Mouse (Mus musculus) limb, embryonic 11.5 days (tissue): ENCODE measurements around the gene Glod4. TPM values are rescaled to one million over a fixed set of nuclear protein-coding genes. Genes with fewer than 3 reads are reported as not detected.
A peak's percentile ranks its signal among the peaks of the same experiment; 100 is the strongest.

Experiments
- ATAC-seq: fragments of 200-750 bp; cut with Nextera tagmentation; 2 replicates; pipeline ENCODE4 v1.8.0; 2017; ENCODE audit warnings: low read depth; ENCODE audit not compliant: insufficient number of reproducible peaks, low FRiP score, low TSS enrichment
- DNase-seq: peaks from one replicate; pipeline ENCODE4 v3.0.0-alpha.2; 2015; ENCODE audit warnings: low spot score
- H3K27ac ChIP-seq: fragments of 300-500 bp; sonication (generic); replicated peaks from 2 replicates; pipeline ENCODE4 v1.5.1; 2014; ENCODE audit warnings: low read depth, mild to moderate bottlenecking, low read length
- H3K27me3 ChIP-seq: fragments of 300-500 bp; sonication (generic); 2 replicates; pipeline ENCODE4 v1.6.1; 2014; ENCODE audit warnings: mild to moderate bottlenecking, low read length, mixed read lengths; ENCODE audit not compliant: control insufficient read depth, insufficient read depth
- H3K36me3 ChIP-seq: fragments of 300-500 bp; sonication (generic); 2 replicates; pipeline ENCODE4 v1.6.1; 2014; ENCODE audit warnings: mild to moderate bottlenecking, low read length, moderate library complexity, mixed read lengths; ENCODE audit not compliant: control insufficient read depth, insufficient read depth
- H3K4me1 ChIP-seq: fragments of 300-500 bp; sonication (generic); 2 replicates; pipeline ENCODE4 v1.6.1; 2014; ENCODE audit warnings: low read length, mixed read lengths; ENCODE audit not compliant: control insufficient read depth, insufficient read depth
- H3K4me2 ChIP-seq: fragments of 300-500 bp; sonication (generic); 2 replicates; pipeline ENCODE4 v1.6.1; 2014; ENCODE audit warnings: low read depth, mild to moderate bottlenecking, moderate library complexity; ENCODE audit not compliant: severe bottlenecking
- H3K4me3 ChIP-seq: fragments of 300-500 bp; sonication (generic); 2 replicates; pipeline ENCODE4 v1.5.1; 2014; ENCODE audit warnings: low read depth, low read length
- H3K9ac ChIP-seq: fragments of 300-500 bp; sonication (generic); 2 replicates; pipeline ENCODE4 v1.6.1; 2014; ENCODE audit warnings: mild to moderate bottlenecking, low read length
- H3K9me3 ChIP-seq: fragments of 300-500 bp; sonication (generic); 2 replicates; pipeline ENCODE4 v1.6.1; 2016; ENCODE audit warnings: low read length; ENCODE audit not compliant: control insufficient read depth
- WGBS: fragments of 180-500 bp; shearing (Covaris S2); extraction: QIAGEN DNeasy Blood & Tissue Kit; methylation state at CpG from one replicate; pipeline ENCODE4 v1.1.7; 2014; 5-methylcytosine and 5-hydroxymethylcytosine counted together
- polyA plus RNA-seq: library from polyadenylated mRNA; unstranded; fragments of >200 nt; fragmentation: Nextera tagmentation; extraction: Ambion mirVana; gene quantifications from 2 replicates; pipeline ENCODE4 v1.2.1, GENCODE M21; 2014

Glod4 gene
- polyA plus RNA-seq: 136 TPM in 2 replicates

DNA sequence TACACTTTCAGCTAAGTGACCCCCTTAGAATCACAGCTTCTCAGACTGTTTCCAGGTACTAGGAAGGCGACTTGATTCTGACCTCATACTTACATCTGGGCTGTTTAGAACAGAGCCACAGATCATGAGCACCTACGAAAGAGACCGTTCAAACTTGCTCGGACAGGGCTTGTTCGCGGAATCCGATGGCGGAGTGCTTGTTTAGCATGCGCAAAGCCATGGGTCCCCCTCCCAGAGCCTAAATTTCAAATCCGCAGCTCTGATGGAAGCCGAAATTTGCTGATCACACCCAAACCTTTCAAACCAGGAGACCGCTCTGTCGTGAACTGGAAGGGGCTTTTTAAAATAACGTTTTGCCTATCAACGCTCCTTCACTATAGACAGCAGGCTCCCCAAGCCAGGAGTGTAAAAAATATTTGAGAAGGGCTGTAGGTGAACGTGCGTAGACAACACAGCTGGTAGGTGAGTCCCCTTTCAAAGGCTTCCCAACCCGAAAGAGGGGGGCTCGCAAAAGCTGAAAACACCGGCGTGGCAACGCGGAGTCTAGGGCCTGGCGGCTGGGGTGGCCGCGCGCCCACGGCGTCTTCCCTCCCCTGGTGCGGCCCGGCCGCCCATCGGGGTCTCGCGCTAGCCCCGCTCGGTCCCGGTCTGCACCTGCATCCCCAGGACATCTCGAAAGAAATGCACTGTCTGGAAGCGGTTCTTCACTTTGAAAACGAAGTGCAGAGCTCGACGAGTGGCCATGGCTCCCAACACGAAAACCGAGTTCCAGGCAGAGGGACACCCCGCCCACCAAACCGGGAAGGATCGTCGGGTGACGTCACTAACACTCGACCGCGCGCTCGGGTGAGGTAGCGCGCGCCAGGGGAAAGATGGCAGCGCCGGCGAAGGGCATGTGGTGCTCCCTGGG, at the start of gene Glod4, which contains the start of gene Mrm3:
Gene Glod4 (minus strand): TSS at position 825 of the 910 bp plus-strand sequence.
Gene Mrm3 (plus strand): TSS at position 815 of the 910 bp plus-strand sequence.
- Histone ChIP-seq H3K9ac (peak within 1 kb of the TSS; percentile 83), H3K4me1 (no peaks in the 10 kb centered on the region), H3K27me3 (no peaks in the 10 kb centered on the region), H3K4me2 (peak within 1 kb of the TSS; percentile 90), H3K9me3 (no peaks in the 10 kb centered on the region), H3K4me3 (peak within 1 kb of the TSS; percentile 89), H3K36me3 (no peaks in the 10 kb centered on the region), H3K27ac (no peak within 1 kb of the TSS)
- ATAC-seq (peak; percentile 75), DNase-seq (peak; percentile 98)
- under 1% methylated on average over 61 of the region's 61 CpGs for WGBS

DNA sequence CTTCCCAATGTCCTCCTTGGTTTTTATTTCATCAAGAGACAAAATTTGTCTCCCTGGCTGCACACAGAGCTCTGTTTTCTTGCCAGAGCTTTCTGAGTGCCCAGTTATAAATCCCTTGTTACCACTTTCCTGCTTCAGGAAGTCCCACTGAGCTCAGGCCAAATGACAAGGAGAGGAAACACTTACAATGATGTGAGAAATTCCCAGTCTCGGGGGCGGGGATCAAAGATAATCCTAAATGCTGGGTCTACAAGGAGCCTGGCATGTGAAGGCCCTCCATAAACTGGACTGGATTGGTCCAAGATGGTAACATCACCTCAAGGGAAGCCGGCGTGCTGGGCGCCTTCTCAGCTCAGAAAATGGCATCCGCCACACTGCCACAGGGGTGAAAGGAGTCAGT, 49.3 kb upstream of the Glod4 start:
- Histone ChIP-seq H3K4me3 (no peak overlapping the region), H3K4me1 (peaks cover 48% of the 10 kb centered on the region), H3K9me3 (no peaks in the 10 kb centered on the region; the same call in 1 of the 2 replicates), H3K36me3 (no peaks in the 10 kb centered on the region), H3K4me2 (no peak overlapping the region), H3K27ac (peak overlapping the region; percentile 53), H3K27me3 (no peaks in the 10 kb centered on the region), H3K9ac (no peak overlapping the region)
- WGBS: 38% methylated on average over 6 of the region's 6 CpGs
- ATAC-seq (no peak), DNase-seq (peak; percentile 49)

DNA sequence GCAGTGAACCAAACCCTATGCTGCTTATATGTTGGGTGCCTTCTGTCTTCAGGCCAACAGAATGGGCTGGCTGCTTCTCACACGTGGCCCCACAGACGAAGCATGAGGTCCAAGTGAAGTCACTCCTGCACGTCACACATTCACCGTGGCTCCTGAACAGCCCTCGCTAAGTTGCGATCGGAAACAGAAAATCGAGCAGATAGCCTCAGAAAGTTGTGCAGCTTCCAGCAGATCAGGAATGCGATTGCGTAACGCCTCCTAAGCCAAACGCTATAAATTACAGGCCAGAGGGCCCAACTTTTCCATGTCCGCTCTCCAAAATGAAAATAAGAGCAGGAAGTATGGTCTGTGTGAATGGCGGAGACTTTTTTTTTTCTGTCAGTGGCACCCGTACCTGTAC, 48.9 kb upstream of the Glod4 start:
- Histone ChIP-seq H3K4me1 (peaks cover 50% of the 10 kb centered on the region), H3K9ac (no peak overlapping the region)
- no peak for ATAC-seq

DNA sequence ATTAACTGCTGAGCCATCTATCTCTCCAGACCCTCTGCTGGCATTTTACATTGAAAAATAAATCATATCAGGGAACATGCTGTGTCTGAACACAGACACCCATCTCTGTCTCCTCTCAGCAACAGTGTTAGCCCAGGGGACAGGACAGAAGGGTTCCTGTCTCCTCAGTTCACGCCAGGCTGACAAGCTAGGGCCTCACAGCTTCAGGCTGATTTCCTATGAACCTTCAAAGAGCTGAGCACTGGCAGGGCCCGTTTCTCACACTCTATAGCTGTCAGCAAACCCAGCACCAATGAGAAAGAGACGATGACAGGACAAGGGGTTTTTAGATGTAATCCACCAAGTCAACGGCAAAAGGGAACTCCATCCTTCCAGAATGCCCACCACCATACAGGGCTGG, 48.4 kb upstream of the Glod4 start:
- Histone ChIP-seq H3K9ac (no peak overlapping the region), H3K27me3 (no peaks in the 10 kb centered on the region), H3K4me1 (peaks cover 52% of the 10 kb centered on the region), H3K27ac (no peak overlapping the region; the same call in 1 of the 2 replicates), H3K9me3 (no peaks in the 10 kb centered on the region; the same call in 1 of the 2 replicates), H3K4me3 (no peak overlapping the region), H3K4me2 (no peak overlapping the region), H3K36me3 (no peaks in the 10 kb centered on the region)
- ATAC-seq (no peak), DNase-seq (no peak)
- 36% methylated on average over 4 of the region's 4 CpGs for WGBS

More for the DNA sequence above, 48.9 kb upstream of the Glod4 start:
- Histone ChIP-seq H3K4me2 (no peak overlapping the region), H3K4me3 (no peak overlapping the region), H3K27ac (peak overlapping the region; percentile 53), H3K36me3 (no peaks in the 10 kb centered on the region), H3K9me3 (no peaks in the 10 kb centered on the region; the same call in 1 of the 2 replicates), H3K27me3 (no peaks in the 10 kb centered on the region)
- DNase-seq: peak; percentile 33
- 52% methylated on average over 15 of the region's 15 CpGs for WGBS

DNA sequence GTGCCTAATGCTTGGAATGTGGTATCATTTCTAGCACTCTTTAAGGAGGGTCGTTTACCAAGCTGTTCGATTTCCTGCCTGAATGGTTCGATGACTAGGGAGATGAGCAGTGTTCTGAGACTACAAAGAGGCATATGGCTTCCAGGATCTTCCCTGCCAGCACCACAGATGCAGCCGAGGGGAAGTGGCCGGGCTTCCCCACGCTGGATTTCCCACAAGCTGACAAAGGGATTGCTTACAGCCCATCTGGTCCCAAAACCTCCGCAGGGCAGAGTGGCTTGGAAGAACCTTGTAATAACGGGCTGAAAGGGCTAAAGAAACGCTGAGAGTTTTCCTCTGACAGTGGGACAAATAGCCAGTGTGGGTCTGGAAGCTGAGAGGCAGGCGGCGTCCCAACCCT, 46.8 kb upstream of the Glod4 start:
- no peaks in the 10 kb centered on the region for H3K36me3 ChIP-seq
- H3K4me3 ChIP-seq: no peak overlapping the region
- no peak overlapping the region for H3K4me2 ChIP-seq
- no peaks in the 10 kb centered on the region for H3K27me3 ChIP-seq
- WGBS: 24% methylated on average over 11 of the region's 11 CpGs
- H3K9me3 ChIP-seq: no peaks in the 10 kb centered on the region; the same call in 1 of the 2 replicates
- peak overlapping the region; percentile 66; the same call in 1 of the 2 replicates for H3K27ac ChIP-seq
- peaks cover 61% of the 10 kb centered on the region for H3K4me1 ChIP-seq
- no peak for ATAC-seq
- peak; percentile 55 for DNase-seq
- H3K9ac ChIP-seq: no peak overlapping the region

DNA sequence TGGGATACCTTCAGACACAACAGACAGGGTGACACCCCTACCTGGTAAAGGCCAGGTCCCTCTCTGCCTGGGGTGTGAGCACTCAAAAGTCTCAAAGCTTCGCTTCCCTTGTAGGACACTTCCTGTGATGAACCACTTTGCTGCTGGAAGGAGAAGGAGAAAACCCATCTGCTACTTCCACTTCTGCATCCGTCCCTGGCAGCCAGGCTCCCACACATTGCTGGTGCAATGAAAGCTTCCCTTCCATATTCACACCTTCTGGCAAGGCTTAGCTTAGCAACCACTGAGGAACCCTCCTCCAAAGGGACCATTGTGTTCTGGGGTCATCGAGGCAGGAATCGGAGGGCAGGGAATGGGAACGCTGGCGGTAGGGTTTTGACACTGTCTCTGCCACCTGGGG, 45.1 kb upstream of the Glod4 start:
- H3K4me2 ChIP-seq: no peak overlapping the region
- peaks cover 46% of the 10 kb centered on the region for H3K4me1 ChIP-seq
- H3K9ac ChIP-seq: no peak overlapping the region
- H3K4me3 ChIP-seq: no peak overlapping the region
- no peaks in the 10 kb centered on the region for H3K36me3 ChIP-seq
- no peaks in the 10 kb centered on the region for H3K27me3 ChIP-seq
- H3K27ac ChIP-seq: no peak overlapping the region
- no peaks in the 10 kb centered on the region for H3K9me3 ChIP-seq
- WGBS: 82% methylated on average over 6 of the region's 6 CpGs
- DNase-seq (no peak), ATAC-seq (no peak)

DNA sequence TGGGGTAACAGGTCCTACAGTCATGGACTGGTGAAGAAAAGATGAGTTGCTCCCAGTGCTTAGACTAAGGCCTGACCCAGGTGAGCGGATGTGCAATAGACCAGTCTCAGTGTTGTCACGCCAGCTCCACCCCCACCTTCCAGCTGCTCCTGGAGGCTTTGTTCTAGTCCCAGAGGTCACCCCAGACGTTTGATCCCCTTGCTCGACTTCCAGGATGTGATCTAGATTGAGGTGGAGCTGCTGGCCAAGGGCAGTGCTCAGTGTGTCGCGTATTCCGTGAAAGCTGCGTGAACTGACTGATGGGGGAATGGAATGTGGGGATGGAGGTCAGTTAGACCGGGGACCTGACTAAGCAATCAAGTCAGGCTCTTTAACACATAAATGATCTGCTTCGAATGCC, 43.8 kb upstream of the Glod4 start:
- H3K4me3 ChIP-seq: no peak overlapping the region
- H3K27me3 ChIP-seq: no peaks in the 10 kb centered on the region
- H3K4me1 ChIP-seq: peaks cover 34% of the 10 kb centered on the region
- H3K27ac ChIP-seq: no peak overlapping the region
- WGBS: 32% methylated on average over 10 of the region's 10 CpGs
- H3K9ac ChIP-seq: no peak overlapping the region; the same call in 1 of the 2 replicates
- H3K9me3 ChIP-seq: no peaks in the 10 kb centered on the region
- no peak overlapping the region for H3K4me2 ChIP-seq
- ATAC-seq (no peak), DNase-seq (peak; percentile 37)
- no peaks in the 10 kb centered on the region for H3K36me3 ChIP-seq

DNA sequence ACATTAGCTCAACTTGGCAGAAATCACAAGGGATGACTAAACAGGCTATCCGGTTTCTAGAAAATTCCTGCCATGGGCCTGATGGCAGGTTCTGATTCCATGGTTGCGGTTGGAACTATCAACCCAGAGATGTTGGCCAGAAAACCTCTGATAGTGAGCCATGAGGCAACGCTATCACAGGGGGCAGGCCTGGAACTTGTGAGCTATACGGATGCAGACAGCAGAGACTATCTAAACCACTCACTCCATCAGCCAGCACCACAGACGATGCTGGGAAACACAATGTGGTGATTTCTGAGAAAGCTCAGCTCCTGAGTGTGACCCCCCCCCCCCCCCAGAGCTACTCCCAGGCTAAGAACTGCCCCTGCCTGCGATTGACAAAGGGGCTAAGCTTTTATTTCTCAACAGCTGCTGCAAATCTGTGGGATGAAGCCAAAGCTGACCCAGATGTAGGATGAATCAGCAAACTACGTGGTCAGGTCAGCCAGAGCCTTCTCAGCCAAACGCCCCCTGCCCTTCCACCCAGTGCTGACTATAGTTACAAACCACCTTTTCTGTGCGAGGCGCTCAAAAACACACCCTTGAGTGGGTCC, 43.1 kb upstream of the Glod4 start:
- H3K4me2 ChIP-seq: no peak overlapping the region
- H3K4me3 ChIP-seq: no peak overlapping the region
- peaks cover 31% of the 10 kb centered on the region for H3K4me1 ChIP-seq
- H3K36me3 ChIP-seq: no peaks in the 10 kb centered on the region
- ATAC-seq (no peak), DNase-seq (peak; percentile 54)
- H3K9me3 ChIP-seq: no peaks in the 10 kb centered on the region
- 44% methylated on average over 10 of the region's 10 CpGs for WGBS
- H3K27me3 ChIP-seq: no peaks in the 10 kb centered on the region
- no peak overlapping the region for H3K9ac ChIP-seq
- peak overlapping the region; percentile 40; the same call in 1 of the 2 replicates for H3K27ac ChIP-seq
